Mouse (Mus musculus): ENCODE results near the gene Tldc1.

Gene Tldc1

GRCm38 (mm10) chr8:119765311-119765710, 12.9 kb downstream of the Tldc1 start:
- no peak for DNase-seq

GRCm38 (mm10) chr8:119762226-119763220, 15.7 kb downstream of the Tldc1 start:
- DNase-seq: no peak

GRCm38 (mm10) chr8:119761692-119762091, 16.5 kb downstream of the Tldc1 start:
- no peak for DNase-seq

GRCm38 (mm10) chr8:119756538-119756937, 21.7 kb downstream of the Tldc1 start:
- no peak for DNase-seq

- DNase-seq: no peak
These were observed 22.1 kb downstream of the Tldc1 start for GRCm38 (mm10) chr8:119756147-119756461.

GRCm38 (mm10) chr8:119755238-119756146, 22.7 kb downstream of the Tldc1 start:
- DNase-seq: peak; percentile 31 to 32

GRCm38 (mm10) chr8:119744604-119745003, 33.6 kb downstream of the Tldc1 start:
- no peak for DNase-seq

- peak; percentile 45 to 47 for DNase-seq
These were observed 34.8 kb downstream of the Tldc1 start for GRCm38 (mm10) chr8:119743291-119744026.

GRCm38 (mm10) chr8:119742409-119742808, 35.8 kb downstream of the Tldc1 start:
- no peak for DNase-seq

- DNase-seq: no peak
These were observed 37.6 kb downstream of the Tldc1 start for GRCm38 (mm10) chr8:119740634-119741033.

GRCm38 (mm10) chr8:119738129-119738907, 39.9 kb downstream of the Tldc1 start:
- no peak for DNase-seq

- DNase-seq: no peak
These were observed 40.9 kb downstream of the Tldc1 start for GRCm38 (mm10) chr8:119737093-119737900.

GRCm38 (mm10) chr8:119736348-119736917, 41.8 kb downstream of the Tldc1 start:
- DNase-seq: no peak

GRCm38 (mm10) chr8:119732072-119732471, 46.1 kb downstream of the Tldc1 start:
- DNase-seq: no peak

- DNase-seq: no peak
These were observed 49.8 kb downstream of the Tldc1 start for GRCm38 (mm10) chr8:119728351-119728895.

GRCm38 (mm10) chr8:119727093-119727492, 51.1 kb downstream of the Tldc1 start:
- DNase-seq: no peak

GRCm38 (mm10) chr8:119724596-119724995, 53.6 kb downstream of the Tldc1 start:
- DNase-seq: no peak

- no peak for DNase-seq
These were observed 54.5 kb downstream of the Tldc1 start for GRCm38 (mm10) chr8:119723676-119724075.

- DNase-seq: no peak
These were observed 55.9 kb downstream of the Tldc1 start for GRCm38 (mm10) chr8:119722348-119722747.

GRCm38 (mm10) chr8:119719011-119719501, 59.2 kb downstream of the Tldc1 start:
- DNase-seq: no peak

Data from thymus, postnatal 36 days (tissue).